Mouse (Mus musculus) adrenal gland, adult 2 months (tissue): ENCODE data around the gene Dph5. TPM values are rescaled to one million over a fixed set of nuclear protein-coding genes. Genes with fewer than 3 reads are reported as not detected.
"Not testable (repeated sequence)": the region's sequence is repeated elsewhere in the genome, so short reads cannot be mapped to it uniquely, and the experiment has no call there.

Experiments used
- DNase-seq: peaks from one replicate; pipeline ENCODE4 v3.0.0; 2021
- polyA plus RNA-seq: library from polyadenylated mRNA; depleted of rRNA; stranded (reverse); fragments of >200 nt; gene quantifications from 2 replicates; pipeline ENCODE4 v1.2.3, GENCODE M21; 2012
- total RNA-seq, 2 experiments: library from RNA; stranded (reverse); gene quantifications; 2 replicates each; pipeline ENCODE4 v1.2.3; 2021

Gene Dph5
- total and polyA plus RNA-seq, 3 experiments = 2.1 to 18.9 (median 16.8) TPM

- DNase-seq = no peak
Observed at GRCm38 (mm10) chr3:115892341-115892740, 4.7 kb downstream of the Dph5 start.

- no peak for DNase-seq
Observed at GRCm38 (mm10) chr3:115893166-115893565, 5.5 kb downstream of the Dph5 start.

GRCm38 (mm10) chr3:115898354-115898948 is 10.8 kb downstream of the Dph5 start:
- DNase-seq = no peak

GRCm38 (mm10) chr3:115902301-115902956 is 14.8 kb downstream of the Dph5 start:
- DNase-seq = no peak

- DNase-seq = no peak
Observed at GRCm38 (mm10) chr3:115905067-115905466, 17.4 kb downstream of the Dph5 start.

GRCm38 (mm10) chr3:115905567-115905966 is 17.9 kb downstream of the Dph5 start:
- DNase-seq = no peak

GRCm38 (mm10) chr3:115907406-115907805 is 19.8 kb downstream of the Dph5 start:
- not testable (repeated sequence) for DNase-seq

- DNase-seq = no peak
Observed at GRCm38 (mm10) chr3:115924401-115925190, 37.0 kb downstream of the Dph5 start.

- DNase-seq = no peak
Observed at GRCm38 (mm10) chr3:115926531-115926930, 38.9 kb downstream of the Dph5 start.

GRCm38 (mm10) chr3:115931701-115932100 is 44.1 kb downstream of the Dph5 start:
- no peak for DNase-seq

GRCm38 (mm10) chr3:115933293-115934186 is 45.9 kb downstream of the Dph5 start:
- no peak for DNase-seq

- peak; percentile 39 for DNase-seq
Observed at GRCm38 (mm10) chr3:115936734-115937599, 49.3 kb downstream of the Dph5 start.

- peak; percentile 83 for DNase-seq
Observed at GRCm38 (mm10) chr3:115937807-115938206, 50.2 kb downstream of the Dph5 start.

- no peak for DNase-seq
Observed at GRCm38 (mm10) chr3:115940510-115940909, 52.9 kb downstream of the Dph5 start.

- no peak for DNase-seq
Observed at GRCm38 (mm10) chr3:115941464-115941863, 53.8 kb downstream of the Dph5 start.

GRCm38 (mm10) chr3:115944376-115944775 is 56.7 kb downstream of the Dph5 start:
- DNase-seq = no peak

GRCm38 (mm10) chr3:115946272-115946671 is 58.6 kb downstream of the Dph5 start:
- DNase-seq = no peak

GRCm38 (mm10) chr3:115949220-115949920 is 61.7 kb downstream of the Dph5 start:
- DNase-seq = no peak

GRCm38 (mm10) chr3:115949921-115950877 is 62.6 kb downstream of the Dph5 start:
- DNase-seq = peak; percentile 63
